Mouse (Mus musculus) heart, embryonic 15.5 days (tissue): Measurements from ENCODE around the gene 6030408B16Rik. TPM values are rescaled to one million over a fixed set of nuclear protein-coding genes. Genes with fewer than 3 reads are reported as not detected.

Source experiments
- ATAC-seq: fragments of 200-750 bp; cut with Nextera tagmentation; replicated peaks from 2 replicates; pipeline ENCODE4 v1.8.0; 2017; ENCODE audit warnings: low read depth, moderate TSS enrichment; ENCODE audit not compliant: insufficient number of reproducible peaks, insufficient read depth, low FRiP score
- H3K27ac ChIP-seq: fragments of 300-500 bp; sonication (generic); 2 replicates; pipeline ENCODE4 v1.5.1; 2015; ENCODE audit warnings: mild to moderate bottlenecking, inconsistent platforms
- H3K27me3 ChIP-seq: fragments of 300-500 bp; sonication (generic); 2 replicates; pipeline ENCODE4 v1.6.1; 2015; ENCODE audit warnings: inconsistent platforms
- H3K36me3 ChIP-seq: fragments of 300-500 bp; sonication (generic); 2 replicates; pipeline ENCODE4 v1.6.1; 2015; ENCODE audit warnings: mild to moderate bottlenecking, inconsistent platforms
- H3K4me1 ChIP-seq: fragments of 300-500 bp; sonication (generic); replicated peaks from 2 replicates; pipeline ENCODE4 v1.6.1; 2015; ENCODE audit warnings: inconsistent platforms
- H3K4me2 ChIP-seq: fragments of 300-500 bp; sonication (generic); 2 replicates; pipeline ENCODE4 v1.6.1; 2015; ENCODE audit warnings: inconsistent platforms, mild to moderate bottlenecking, moderate library complexity
- H3K4me3 ChIP-seq: fragments of 300-500 bp; sonication (generic); 2 replicates; pipeline ENCODE4 v1.5.1; 2015; ENCODE audit warnings: mild to moderate bottlenecking, inconsistent platforms
- H3K9ac ChIP-seq: fragments of 300-500 bp; sonication (generic); 2 replicates; pipeline ENCODE4 v1.6.1; 2015; ENCODE audit warnings: mild to moderate bottlenecking, inconsistent platforms
- H3K9me3 ChIP-seq: fragments of 300-500 bp; sonication (generic); replicated peaks from 2 replicates; pipeline ENCODE4 v1.6.1; 2016; ENCODE audit warnings: inconsistent platforms
- WGBS: fragments of 180-500 bp; shearing (Covaris S2); methylation state at CpG from one replicate; pipeline ENCODE4 v1.1.7; 2015; ENCODE audit warnings: mixed read lengths; 5-methylcytosine and 5-hydroxymethylcytosine counted together
- polyA plus RNA-seq: library from polyadenylated mRNA; unstranded; fragments of >200 nt; fragmentation: Nextera tagmentation; extraction: Ambion mirVana; gene quantifications from 2 replicates; pipeline ENCODE4 v1.2.1, GENCODE M21; 2015

The 6030408B16Rik gene
- polyA plus RNA-seq, 1 experiment from 2014 or later = 3.1 TPM

DNA sequence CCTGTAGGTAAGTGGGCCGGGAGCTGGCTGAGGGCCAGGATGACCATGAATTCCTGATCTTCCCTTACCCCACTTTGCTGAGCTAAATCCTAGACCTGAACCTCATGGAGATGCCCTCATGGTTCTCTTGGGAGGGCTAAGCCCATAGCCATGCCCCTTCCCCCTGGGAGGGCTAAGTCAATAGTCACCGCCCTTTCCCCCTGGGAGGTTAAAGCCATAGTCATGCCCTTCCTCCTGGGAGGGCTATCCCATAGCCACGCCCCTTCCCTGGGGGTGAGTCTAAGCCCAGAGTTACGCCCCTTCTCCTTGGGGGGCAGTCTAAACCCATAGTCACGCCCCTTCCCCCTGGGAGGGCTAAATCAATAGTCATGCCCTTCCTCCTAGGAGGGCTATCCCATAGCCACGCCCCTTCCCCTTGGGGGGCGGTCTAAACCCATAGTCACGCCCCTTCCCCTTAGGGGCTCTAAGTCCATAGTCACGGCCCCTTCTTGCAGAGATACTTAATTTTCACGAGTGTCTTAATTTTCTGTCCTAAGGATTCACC, 33.1 kb downstream of the 6030408B16Rik start:
- H3K4me1 ChIP-seq = peaks cover 14% of the 10 kb centered on the region
- H3K9me3 ChIP-seq = no peaks in the 10 kb centered on the region
- no peak overlapping the region for H3K27ac ChIP-seq
- no peaks in the 10 kb centered on the region for H3K36me3 ChIP-seq
- no peaks in the 10 kb centered on the region for H3K27me3 ChIP-seq
- 38% methylated on average over 10 of the region's 10 CpGs for WGBS
- H3K9ac ChIP-seq = no peak overlapping the region
- ATAC-seq = no peak
- H3K4me3 ChIP-seq = no peak overlapping the region
- no peak overlapping the region for H3K4me2 ChIP-seq

DNA sequence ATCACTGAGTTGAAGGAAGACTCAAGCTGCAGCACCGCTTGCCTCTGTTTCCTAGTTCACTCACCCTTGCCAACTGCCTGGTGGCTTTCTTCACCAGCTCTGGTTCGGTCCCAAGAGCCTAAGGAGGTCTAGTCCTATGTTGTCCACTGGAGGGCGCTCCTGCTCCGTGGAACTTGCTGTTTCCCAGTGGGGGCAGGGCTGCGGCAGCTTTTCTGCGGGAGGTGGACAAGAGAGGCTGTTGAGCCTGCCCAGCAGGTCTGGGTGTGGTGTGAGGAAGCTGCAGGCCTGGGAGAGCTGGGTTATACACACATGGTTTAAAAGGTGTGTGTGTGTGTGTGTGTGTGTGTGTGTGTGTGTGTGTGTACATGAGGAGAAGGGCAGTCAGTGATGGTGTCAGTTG, 34.3 kb downstream of the 6030408B16Rik start:
- H3K36me3 ChIP-seq = no peaks in the 10 kb centered on the region
- H3K27ac ChIP-seq = no peak overlapping the region
- 0 out of 2 replicates have a peak, but pooled peaks have one; percentile 19 for ATAC-seq
- no peak overlapping the region for H3K9ac ChIP-seq
- H3K4me1 ChIP-seq = peaks cover 13% of the 10 kb centered on the region
- 7% methylated on average over 6 of the region's 6 CpGs for WGBS
- no peak overlapping the region for H3K4me3 ChIP-seq
- no peaks in the 10 kb centered on the region for H3K9me3 ChIP-seq
- no peaks in the 10 kb centered on the region for H3K27me3 ChIP-seq
- no peak overlapping the region for H3K4me2 ChIP-seq

DNA sequence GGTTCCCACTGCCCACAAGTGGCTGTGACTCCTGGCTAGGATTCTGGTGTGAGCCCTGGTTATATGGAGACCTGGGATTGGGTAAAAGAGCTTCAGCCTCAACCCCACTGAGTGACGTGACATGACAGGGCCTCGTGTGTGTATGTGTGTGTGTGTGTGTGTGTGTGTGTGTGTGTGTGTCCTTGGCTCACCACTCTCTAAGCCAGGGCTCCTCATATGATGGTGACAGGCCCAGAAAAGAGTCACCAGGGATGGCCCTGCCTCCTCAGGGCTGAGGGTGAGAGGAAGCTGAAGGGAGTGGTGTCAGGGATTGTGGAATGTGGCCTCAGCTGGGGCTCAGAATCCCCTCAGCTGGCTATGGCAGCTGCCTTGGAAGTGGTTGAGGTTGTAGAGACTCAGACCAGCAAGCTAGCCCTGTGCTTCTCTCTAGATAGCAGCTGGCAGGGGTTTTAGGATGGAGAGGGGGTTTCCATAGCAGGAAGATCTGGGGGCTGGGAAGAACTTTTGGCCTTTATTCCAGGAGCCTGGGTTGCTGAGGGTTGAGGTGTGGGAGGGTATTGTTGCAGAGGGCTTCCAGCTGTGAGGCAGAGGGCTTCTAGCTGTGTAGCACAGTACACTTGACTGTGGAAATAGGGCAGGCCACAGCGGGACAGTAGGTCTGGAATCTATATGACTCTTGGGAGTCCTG, 36.0 kb downstream of the 6030408B16Rik start:
- H3K4me3 ChIP-seq = no peak overlapping the region
- 0 out of 2 replicates have a peak overlapping the region, but pooled peaks have one; percentile 27 for H3K27ac ChIP-seq
- no peak overlapping the region for H3K9ac ChIP-seq
- H3K9me3 ChIP-seq = no peaks in the 10 kb centered on the region
- H3K4me2 ChIP-seq = no peak overlapping the region
- WGBS = 56% methylated on average over 3 of the region's 3 CpGs
- ATAC-seq = no peak
- H3K27me3 ChIP-seq = 0 out of 2 replicates have a peak, but pooled peaks cover 3% of the 10 kb centered on the region
- no peaks in the 10 kb centered on the region for H3K36me3 ChIP-seq
- peaks cover 14% of the 10 kb centered on the region for H3K4me1 ChIP-seq

DNA sequence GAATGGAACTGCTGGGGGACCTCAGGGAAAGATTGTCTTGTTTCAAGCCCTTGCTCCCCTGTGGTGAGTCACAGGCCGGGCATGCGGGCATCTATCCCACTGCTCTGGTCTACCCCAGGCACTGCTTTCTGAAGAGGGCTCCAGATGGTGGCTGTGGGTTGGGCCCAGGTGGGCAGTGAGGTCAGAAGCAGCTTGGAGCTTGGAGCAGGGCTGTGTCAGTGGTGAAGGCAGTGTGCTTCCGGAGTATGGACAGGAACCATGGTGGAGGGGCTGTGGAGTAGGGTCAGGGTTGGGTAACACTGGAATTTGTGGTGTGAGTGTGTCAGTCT, 36.5 kb downstream of the 6030408B16Rik start:
- 63% methylated on average over 3 of the region's 3 CpGs for WGBS
- peaks cover 14% of the 10 kb centered on the region for H3K4me1 ChIP-seq
- H3K27ac ChIP-seq = 0 out of 2 replicates have a peak overlapping the region, but pooled peaks have one; percentile 27
- ATAC-seq = no peak
- no peak overlapping the region for H3K9ac ChIP-seq
- H3K9me3 ChIP-seq = no peaks in the 10 kb centered on the region
- 0 out of 2 replicates have a peak, but pooled peaks cover 3% of the 10 kb centered on the region for H3K27me3 ChIP-seq
- no peak overlapping the region for H3K4me3 ChIP-seq
- no peaks in the 10 kb centered on the region for H3K36me3 ChIP-seq
- H3K4me2 ChIP-seq = no peak overlapping the region

DNA sequence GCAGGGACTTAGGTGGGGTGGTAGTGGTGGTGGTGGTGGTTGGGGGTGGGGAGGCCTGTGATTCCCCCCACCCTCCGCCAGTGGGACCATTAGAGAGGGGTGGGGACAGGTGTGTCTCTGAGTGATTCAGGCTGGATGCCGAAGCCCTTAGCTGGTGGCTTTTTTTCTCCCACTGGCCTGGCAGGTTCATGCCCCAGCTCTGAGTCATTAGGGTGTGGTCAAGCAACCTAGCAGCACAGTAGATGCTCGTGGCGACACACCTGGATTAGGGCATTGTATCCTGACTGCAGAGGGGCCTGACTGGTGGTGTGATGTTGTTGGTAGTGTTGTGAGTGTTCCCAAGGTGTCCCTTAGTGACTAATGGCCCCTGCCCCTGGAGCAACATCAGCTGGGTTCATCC, 38.1 kb downstream of the 6030408B16Rik start:
- H3K4me1 ChIP-seq = peaks cover 14% of the 10 kb centered on the region
- ATAC-seq = no peak
- 0 out of 2 replicates have a peak, but pooled peaks cover 3% of the 10 kb centered on the region for H3K27me3 ChIP-seq
- H3K27ac ChIP-seq = no peak overlapping the region
- 71% methylated on average over 4 of the region's 4 CpGs for WGBS
- no peaks in the 10 kb centered on the region for H3K9me3 ChIP-seq
- no peak overlapping the region for H3K4me3 ChIP-seq
- no peak overlapping the region for H3K9ac ChIP-seq
- H3K36me3 ChIP-seq = no peaks in the 10 kb centered on the region
- H3K4me2 ChIP-seq = no peak overlapping the region

DNA sequence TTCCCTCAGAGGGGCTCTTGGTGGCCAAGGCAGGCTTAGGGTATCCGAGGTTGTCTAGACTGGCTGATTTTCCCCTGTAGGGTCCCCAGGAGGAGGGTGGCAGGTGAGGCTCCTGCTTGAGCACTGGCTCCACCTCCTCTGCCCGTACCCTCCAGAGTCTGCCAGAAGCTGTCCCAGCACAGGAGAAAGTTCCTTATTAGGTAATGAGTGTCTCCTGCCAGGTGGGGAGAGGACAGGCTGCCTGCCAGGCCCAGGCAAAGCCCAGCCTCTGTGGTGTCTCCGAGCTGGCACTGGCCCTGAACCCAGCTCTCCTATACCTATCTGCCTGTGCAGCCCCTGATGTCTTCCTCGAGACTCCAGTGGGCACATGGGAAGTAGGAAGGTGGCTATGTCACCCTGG, 39.4 kb downstream of the 6030408B16Rik start:
- peaks cover 26% of the 10 kb centered on the region for H3K4me1 ChIP-seq
- no peak overlapping the region for H3K9ac ChIP-seq
- H3K9me3 ChIP-seq = no peaks in the 10 kb centered on the region
- no peak overlapping the region for H3K27ac ChIP-seq
- no peak for ATAC-seq
- H3K36me3 ChIP-seq = no peaks in the 10 kb centered on the region
- no peak overlapping the region for H3K4me2 ChIP-seq
- H3K27me3 ChIP-seq = 0 out of 2 replicates have a peak, but pooled peaks cover 3% of the 10 kb centered on the region
- 59% methylated on average over 4 of the region's 4 CpGs for WGBS
- H3K4me3 ChIP-seq = no peak overlapping the region

DNA sequence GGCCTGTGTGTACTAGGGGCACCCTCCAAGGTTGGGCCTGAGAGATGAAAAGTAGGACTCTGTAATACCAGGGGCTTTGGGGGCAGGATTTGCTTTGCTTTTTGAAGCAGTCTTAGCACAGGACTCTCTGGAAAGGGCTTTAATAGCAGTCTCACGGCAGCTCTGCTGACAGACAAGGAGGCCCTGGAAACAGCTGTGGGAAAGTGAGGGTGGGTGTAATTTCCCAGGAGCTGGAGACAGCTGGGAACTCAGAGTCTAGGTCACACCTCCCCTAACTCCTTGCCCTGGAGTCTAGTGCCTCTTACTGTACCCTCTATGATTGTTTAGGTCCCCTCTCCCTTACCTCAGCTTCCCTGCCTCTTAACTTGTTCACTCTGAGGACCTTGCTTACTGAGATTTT, 40.2 kb downstream of the 6030408B16Rik start:
- no peaks in the 10 kb centered on the region for H3K9me3 ChIP-seq
- no peak for ATAC-seq
- H3K9ac ChIP-seq = no peak overlapping the region
- no peak overlapping the region for H3K4me2 ChIP-seq
- H3K27me3 ChIP-seq = 0 out of 2 replicates have a peak, but pooled peaks cover 3% of the 10 kb centered on the region
- H3K36me3 ChIP-seq = no peaks in the 10 kb centered on the region
- no peak overlapping the region for H3K4me3 ChIP-seq
- H3K27ac ChIP-seq = no peak overlapping the region
- 16% methylated on average over 1 of the region's 1 CpGs for WGBS
- peaks cover 26% of the 10 kb centered on the region for H3K4me1 ChIP-seq

DNA sequence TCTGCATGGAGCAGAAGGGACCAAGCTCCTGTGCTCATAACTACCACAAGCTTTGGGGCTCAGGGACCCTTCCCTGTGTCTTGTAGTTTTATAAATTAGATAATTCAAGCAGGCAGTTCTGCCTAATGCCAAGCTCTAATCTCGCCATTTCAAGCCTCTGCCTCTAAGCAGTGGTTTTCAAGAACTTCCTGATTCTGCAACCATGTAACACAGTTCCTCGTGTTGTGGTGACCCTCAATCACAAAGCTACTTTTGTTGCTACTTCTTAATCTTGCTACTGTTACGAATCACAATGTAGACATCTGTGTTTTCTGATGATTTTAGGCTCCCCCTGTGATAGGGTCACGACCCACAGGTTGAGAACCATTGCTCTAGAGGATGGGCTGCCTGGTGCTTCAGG, 40.6 kb downstream of the 6030408B16Rik start:
- no peak overlapping the region for H3K9ac ChIP-seq
- peaks cover 26% of the 10 kb centered on the region for H3K4me1 ChIP-seq
- H3K4me3 ChIP-seq = no peak overlapping the region
- 57% methylated on average over 4 of the region's 4 CpGs for WGBS
- H3K36me3 ChIP-seq = no peaks in the 10 kb centered on the region
- no peak overlapping the region for H3K27ac ChIP-seq
- H3K9me3 ChIP-seq = no peaks in the 10 kb centered on the region
- ATAC-seq = no peak
- H3K4me2 ChIP-seq = no peak overlapping the region
- H3K27me3 ChIP-seq = 0 out of 2 replicates have a peak, but pooled peaks cover 3% of the 10 kb centered on the region

DNA sequence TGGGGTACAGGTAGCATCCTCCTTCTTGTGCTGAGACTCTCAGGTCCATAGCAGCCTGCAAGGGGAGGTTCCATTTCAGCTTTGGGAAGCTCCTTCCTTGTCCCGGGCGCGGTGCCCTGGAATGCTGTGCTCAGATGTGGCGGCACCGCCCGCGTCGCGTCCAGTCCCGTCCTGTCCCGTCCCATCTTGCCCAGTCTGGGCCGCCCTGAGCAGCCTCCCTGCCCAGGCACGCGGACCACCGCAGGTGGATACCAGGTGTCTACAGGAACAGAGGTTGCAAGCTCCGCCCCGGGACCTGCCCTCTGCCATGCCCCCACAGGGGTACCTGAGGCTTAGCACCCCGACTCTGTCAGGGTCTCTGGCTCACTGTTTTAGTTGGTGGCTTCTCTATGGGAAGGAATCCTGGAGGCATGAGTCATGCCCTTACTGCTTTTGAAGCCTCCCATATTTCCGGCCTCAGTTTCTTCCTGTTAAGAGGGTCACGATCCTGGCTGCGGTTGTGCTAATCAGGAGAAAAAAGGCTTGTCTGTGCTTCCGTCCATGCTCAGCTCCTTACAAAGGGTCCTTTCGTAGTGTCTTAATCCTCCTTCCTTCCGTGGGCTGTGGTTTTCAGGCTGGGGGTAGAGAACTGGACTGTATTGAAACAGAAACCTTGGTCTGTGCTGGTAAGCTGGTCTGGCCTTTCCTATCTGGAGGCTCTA, 43.6 kb downstream of the 6030408B16Rik start:
- 35% methylated on average over 24 of the region's 24 CpGs for WGBS
- peak overlapping the region; percentile 61 for H3K27ac ChIP-seq
- H3K36me3 ChIP-seq = no peaks in the 10 kb centered on the region
- no peak for ATAC-seq
- H3K9me3 ChIP-seq = no peaks in the 10 kb centered on the region
- H3K9ac ChIP-seq = peak overlapping the region; percentile 10; the same call in 1 of the 2 replicates
- 0 out of 2 replicates have a peak, but pooled peaks cover 5% of the 10 kb centered on the region for H3K27me3 ChIP-seq
- no peak overlapping the region for H3K4me3 ChIP-seq
- H3K4me1 ChIP-seq = peaks cover 14% of the 10 kb centered on the region
- H3K4me2 ChIP-seq = peak overlapping the region; percentile 31

DNA sequence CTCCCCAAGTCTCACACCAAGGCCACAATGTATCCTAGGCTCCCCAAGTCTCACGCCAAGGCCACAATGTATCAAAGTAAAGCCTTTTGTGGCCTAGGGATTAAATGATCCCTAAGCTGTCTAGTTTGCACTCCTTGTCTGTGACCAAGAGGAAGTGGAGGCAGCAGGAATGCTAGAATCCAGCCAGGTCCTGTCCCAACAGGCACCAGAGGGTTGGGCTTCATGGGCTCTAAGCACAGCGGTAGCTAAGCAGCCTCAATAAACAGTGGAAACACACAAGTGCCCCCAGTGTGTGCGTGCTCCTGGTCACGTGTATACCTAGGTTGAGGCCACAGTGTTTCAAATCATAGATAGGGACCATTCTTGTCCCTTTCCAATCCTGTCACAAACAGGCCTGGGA, 45.3 kb downstream of the 6030408B16Rik start:
- no peak for ATAC-seq
- 0 out of 2 replicates have a peak, but pooled peaks cover 5% of the 10 kb centered on the region for H3K27me3 ChIP-seq

DNA sequence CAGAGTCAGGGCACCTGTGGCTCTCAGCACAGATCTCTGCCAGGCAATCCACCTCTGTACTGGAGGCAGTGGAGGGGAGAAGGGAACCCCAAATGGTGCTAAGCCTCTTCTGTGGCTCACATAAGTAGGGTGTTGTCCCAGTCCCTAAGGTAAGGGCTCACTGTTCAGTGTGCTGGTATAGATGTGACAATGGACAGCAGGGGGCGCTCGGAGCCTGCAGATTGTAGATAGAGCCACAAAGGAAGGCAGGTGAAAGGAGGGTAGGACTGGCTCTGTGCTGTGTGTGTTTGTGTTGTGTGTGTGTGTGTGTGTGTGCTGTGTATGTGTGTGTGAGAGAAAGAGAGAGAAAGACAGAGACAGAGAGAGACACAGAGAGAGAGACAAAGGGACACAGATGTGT, 46.5 kb downstream of the 6030408B16Rik start:
- Histone ChIP-seq H3K4me2 (no peak overlapping the region), H3K9ac (no peak overlapping the region), H3K9me3 (no peaks in the 10 kb centered on the region), H3K4me1 (peaks cover 12% of the 10 kb centered on the region), H3K27me3 (0 out of 2 replicates have a peak, but pooled peaks cover 3% of the 10 kb centered on the region), H3K36me3 (no peaks in the 10 kb centered on the region), H3K4me3 (no peak overlapping the region), H3K27ac (no peak overlapping the region)
- peak; percentile 64 for ATAC-seq
- 0% methylated on average over 2 of the region's 2 CpGs for WGBS

More for the DNA sequence above, 45.3 kb downstream of the 6030408B16Rik start:
- Histone ChIP-seq H3K9me3 (no peaks in the 10 kb centered on the region), H3K4me1 (peaks cover 12% of the 10 kb centered on the region), H3K9ac (no peak overlapping the region), H3K27ac (no peak overlapping the region), H3K36me3 (no peaks in the 10 kb centered on the region), H3K4me2 (no peak overlapping the region), H3K4me3 (no peak overlapping the region)
- 62% methylated on average over 4 of the region's 4 CpGs for WGBS
